Mouse (Mus musculus): ENCODE results near the gene Snx6.
"Not testable (repeated sequence)": the region's sequence is repeated elsewhere in the genome, so short reads cannot be mapped to it uniquely, and the experiment has no call there.

- TF ChIP-seq CTCF (IDR thresholded peaks at IDR 0.05; ENCODE audit: extremely low read depth, insufficient read depth, insufficient read length, insufficient replicate concordance); POLR2A (IDR thresholded peaks at IDR 0.05; ENCODE audit: low read depth, low read length): not testable (repeated sequence)
These were observed 56.8 kb downstream of the Snx6 start for GRCm38 (mm10) chr12:54738661-54739243.

All from spleen, adult 2 months (tissue).